Mouse (Mus musculus): ENCODE measurements around the gene Dach1. TPM values are rescaled to one million over a fixed set of nuclear protein-coding genes. Genes with fewer than 3 reads are reported as not detected.

Gene Dach1
- total and polyA plus RNA-seq, 3 experiments: not detected

GRCm38 (mm10) chr14:98084720-98085119 lies 84.8 kb downstream of the Dach1 start:
- TF ChIP-seq HCFC1 (IDR thresholded peaks at IDR 0.05; ENCODE audit: low read depth, low read length) (no peak), SMC3 (IDR thresholded peaks at IDR 0.05; ENCODE audit: low read depth, low read length) (no peak), CTCF (IDR thresholded peaks at IDR 0.05 in 2 of 3, conservative IDR thresholded peaks at IDR 0.05 in 1 of 3; ENCODE audit: control insufficient read depth in 1 of 3, insufficient read depth in 1 of 3, low read depth in 2 of 3, low read length in 3 of 3, poor library complexity in 1 of 3, severe bottlenecking in 1 of 3) (no peak), JUND (IDR thresholded peaks at IDR 0.05; ENCODE audit: low read depth, low read length) (no peak), MAFK (IDR thresholded peaks at IDR 0.05; ENCODE audit: borderline replicate concordance, low read depth, low read length) (no peak), GATA1 (IDR thresholded peaks at IDR 0.05; ENCODE audit: low read depth, low read length) (no peak), ZMIZ1 (IDR thresholded peaks at IDR 0.05; ENCODE audit: low read depth, low read length) (no peak), POLR2AphosphoS5 (IDR thresholded peaks at IDR 0.05; ENCODE audit: borderline replicate concordance, low read depth, low read length) (no peak), ELF1 (IDR thresholded peaks at IDR 0.05; ENCODE audit: low read depth, low read length) (no peak), TBP (IDR thresholded peaks at IDR 0.05; ENCODE audit: low read depth, low read length) (no peak), BHLHE40 (IDR thresholded peaks at IDR 0.05; ENCODE audit: borderline replicate concordance, low read depth, low read length) (no peak), ETS1 (IDR thresholded peaks at IDR 0.05; ENCODE audit: low read depth, low read length) (no peak), USF2 (IDR thresholded peaks at IDR 0.05; ENCODE audit: borderline replicate concordance in 1 of 2, insufficient read depth in 1 of 2, low read depth in 1 of 2, low read length in 2 of 2) (no peak), RCOR1 (IDR thresholded peaks at IDR 0.05; ENCODE audit: low read depth, low read length) (no peak), SIN3A (IDR thresholded peaks at IDR 0.05; ENCODE audit: low read length) (no peak), RAD21 (IDR thresholded peaks at IDR 0.05; ENCODE audit: low read depth, low read length) (no peak), USF1 (IDR thresholded peaks at IDR 0.05; ENCODE audit: low read depth, low read length) (no peak)
- no peak overlapping the region for H3K9ac ChIP-seq (ENCODE audit: control insufficient read depth, low read depth, low read length, poor library complexity, severe bottlenecking)
- peaks cover 0 to 5% of the 10 kb centered on the region in 2 experiments; a peak in 2 of 4 replicates for H3K4me1 ChIP-seq (ENCODE audit: control insufficient read depth in 1 of 2, insufficient read depth in 2 of 2, low read length in 2 of 2)
- DNase-seq (ENCODE audit: low read depth, low spot score): no peak
- H3K79me2 ChIP-seq (ENCODE audit: control insufficient read depth, insufficient read depth, low read length, poor library complexity): no peaks in the 10 kb centered on the region
- H3K27ac ChIP-seq (ENCODE audit: control insufficient read depth, low read depth, low read length): no peak overlapping the region
- no peaks in the 10 kb centered on the region for H3K36me3 ChIP-seq (ENCODE audit: control insufficient read depth in 1 of 2, insufficient read depth in 2 of 2, low read length in 2 of 2)
- no peaks in the 10 kb centered on the region for H3K9me3 ChIP-seq (replicated peaks; ENCODE audit: insufficient read depth, low read length)
- H3K4me3 ChIP-seq (ENCODE audit: control insufficient read depth in 1 of 2, insufficient read depth in 1 of 2, low read depth in 2 of 2, low read length in 2 of 2): no peak overlapping the region
- no peaks in the 10 kb centered on the region for H3K27me3 ChIP-seq (ENCODE audit: control insufficient read depth in 1 of 2, insufficient read depth in 2 of 2, low read length in 2 of 2)

GRCm38 (mm10) chr14:98083419-98083818 lies 86.1 kb downstream of the Dach1 start:
- peaks cover 0 to 5% of the 10 kb centered on the region in 2 experiments; a peak in 2 of 4 replicates for H3K4me1 ChIP-seq (ENCODE audit: control insufficient read depth in 1 of 2, insufficient read depth in 2 of 2, low read length in 2 of 2)
- no peaks in the 10 kb centered on the region for H3K27me3 ChIP-seq (ENCODE audit: control insufficient read depth in 1 of 2, insufficient read depth in 2 of 2, low read length in 2 of 2)
- H3K36me3 ChIP-seq (ENCODE audit: control insufficient read depth in 1 of 2, insufficient read depth in 2 of 2, low read length in 2 of 2): no peaks in the 10 kb centered on the region
- H3K79me2 ChIP-seq (ENCODE audit: control insufficient read depth, insufficient read depth, low read length, poor library complexity): no peaks in the 10 kb centered on the region
- DNase-seq (ENCODE audit: low read depth, low spot score): no peak
- TF ChIP-seq MAFK (IDR thresholded peaks at IDR 0.05; ENCODE audit: borderline replicate concordance, low read depth, low read length): no peak
- no peak for TF ChIP-seq E2F4 (IDR thresholded peaks at IDR 0.05; ENCODE audit: borderline replicate concordance, low read depth, low read length)
- no peak for TF ChIP-seq BHLHE40 (IDR thresholded peaks at IDR 0.05; ENCODE audit: borderline replicate concordance, low read depth, low read length)
- TF ChIP-seq GABPA (IDR thresholded peaks at IDR 0.05; ENCODE audit: low read depth, low read length): no peak
- no peak for TF ChIP-seq GATA1 (IDR thresholded peaks at IDR 0.05; ENCODE audit: low read depth, low read length)
- no peak for TF ChIP-seq TAL1 (IDR thresholded peaks at IDR 0.05; ENCODE audit: low read length)
- no peak for TF ChIP-seq CHD2 (IDR thresholded peaks at IDR 0.05; ENCODE audit: low read length)
- TF ChIP-seq NRF1 (IDR thresholded peaks at IDR 0.05; ENCODE audit: insufficient read depth, low read depth, low read length, poor library complexity, severe bottlenecking): no peak
- no peak for TF ChIP-seq KAT2A (conservative IDR thresholded peaks at IDR 0.05; ENCODE audit: low read depth, low read length)
- no peak for TF ChIP-seq POLR2AphosphoS5 (IDR thresholded peaks at IDR 0.05; ENCODE audit: borderline replicate concordance, low read depth, low read length)
- H3K4me3 ChIP-seq (ENCODE audit: control insufficient read depth in 1 of 2, insufficient read depth in 1 of 2, low read depth in 2 of 2, low read length in 2 of 2): no peak overlapping the region
- H3K9me3 ChIP-seq (replicated peaks; ENCODE audit: insufficient read depth, low read length): no peaks in the 10 kb centered on the region
- no peak overlapping the region for H3K9ac ChIP-seq (ENCODE audit: control insufficient read depth, low read depth, low read length, poor library complexity, severe bottlenecking)
- H3K27ac ChIP-seq (ENCODE audit: control insufficient read depth, low read depth, low read length): no peak overlapping the region

Data from MEL (cell line).